Mouse (Mus musculus): ENCODE results near the gene Cacna1e.

DNA sequence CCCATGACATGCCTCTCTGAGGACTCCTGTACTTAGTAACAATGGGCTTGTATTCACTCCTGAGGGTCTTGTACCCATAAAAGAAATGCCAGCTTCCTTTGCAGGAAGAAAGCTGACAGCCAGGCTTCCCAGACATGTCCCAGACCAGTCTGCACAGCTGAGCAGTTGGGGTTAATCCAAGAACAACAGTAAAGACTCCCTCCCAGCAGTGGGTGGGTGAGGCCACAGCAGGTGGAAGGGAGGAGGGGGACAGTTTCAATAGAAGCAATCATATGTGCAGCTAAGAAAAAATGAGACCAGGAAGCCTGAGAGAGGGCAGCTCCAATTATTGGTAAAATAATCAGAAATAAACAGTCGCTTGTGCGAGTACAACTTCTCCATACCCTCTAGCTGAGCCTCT lies 40.9 kb downstream of the Cacna1e start:
- TF ChIP-seq CTCF (IDR thresholded peaks at IDR 0.05; ENCODE audit: low read depth) (no peak), EP300 (IDR thresholded peaks at IDR 0.05; ENCODE audit: low read depth) (no peak)
